Mouse (Mus musculus): ENCODE measurements at regions not wholly inside any gene's neighbourhood (a gene's known extent, or its start where the extent isn't known, plus 50 kb on each side); places are given as distances from the start of the nearest gene placed in this dataset.

- H3K4me2 ChIP-seq (ENCODE audit: low read length) = no peak overlapping the region
- no peaks in the 10 kb centered on the region for H3K4me1 ChIP-seq (ENCODE audit: control insufficient read depth in 2 of 2, insufficient read depth in 2 of 2, low read length in 2 of 2)
- 51% methylated on average over 2 of the region's 2 CpGs for WGBS
- no peaks in the 10 kb centered on the region for H3K27me3 ChIP-seq (ENCODE audit: control insufficient read depth, insufficient read depth, low read length)
- H3K9me3 ChIP-seq (ENCODE audit: control insufficient read depth, low read length) = no peaks in the 10 kb centered on the region
- H3K27ac ChIP-seq (replicated peaks in 1 of 2; ENCODE audit: control insufficient read depth in 1 of 2, insufficient read depth in 1 of 2, low read depth in 2 of 2, low read length in 2 of 2) = no peak overlapping the region
- ATAC-seq (ENCODE audit: insufficient number of reproducible peaks, insufficient read depth, low FRiP score, low read depth) = no peak
- no peak overlapping the region for H3K9ac ChIP-seq (ENCODE audit: low read length)
- no peak overlapping the region for H3K4me3 ChIP-seq (ENCODE audit: control insufficient read depth in 1 of 2, insufficient read depth in 1 of 2, low read depth in 1 of 2, low read length in 2 of 2)
- no peaks in the 10 kb centered on the region for H3K36me3 ChIP-seq (ENCODE audit: control insufficient read depth, insufficient read depth, low read length)
These were observed 620.4 kb upstream of the Igfbp3 start for GRCm38 (mm10) chr11:7834151-7834550.

- Histone ChIP-seq H3K9me3 (ENCODE audit: control insufficient read depth, low read length) (no peaks in the 10 kb centered on the region), H3K4me1 (ENCODE audit: control insufficient read depth in 2 of 2, insufficient read depth in 2 of 2, low read length in 2 of 2) (no peaks in the 10 kb centered on the region; a peak in 1 of 4 replicates), H3K27ac (replicated peaks in 1 of 2; ENCODE audit: control insufficient read depth in 1 of 2, insufficient read depth in 1 of 2, low read depth in 2 of 2, low read length in 2 of 2) (no peak overlapping the region), H3K9ac (ENCODE audit: low read length) (no peak overlapping the region), H3K27me3 (ENCODE audit: control insufficient read depth, insufficient read depth, low read length) (no peaks in the 10 kb centered on the region), H3K4me3 (ENCODE audit: control insufficient read depth in 1 of 2, insufficient read depth in 1 of 2, low read depth in 1 of 2, low read length in 2 of 2) (no peak overlapping the region), H3K4me2 (ENCODE audit: low read length) (no peak overlapping the region), H3K36me3 (ENCODE audit: control insufficient read depth, insufficient read depth, low read length) (no peaks in the 10 kb centered on the region)
- 39% methylated on average over 8 of the region's 8 CpGs for WGBS
- ATAC-seq (ENCODE audit: insufficient number of reproducible peaks, insufficient read depth, low FRiP score, low read depth) = no peak
These were observed 618.7 kb upstream of the Igfbp3 start for GRCm38 (mm10) chr11:7832376-7832775.

GRCm38 (mm10) chr11:7829770-7830169 lies 616.0 kb upstream of the Igfbp3 start:
- ATAC-seq (ENCODE audit: insufficient number of reproducible peaks, insufficient read depth, low FRiP score, low read depth) = no peak
- Histone ChIP-seq H3K9ac (ENCODE audit: low read length) (no peak overlapping the region), H3K9me3 (ENCODE audit: control insufficient read depth, low read length) (no peaks in the 10 kb centered on the region), H3K27me3 (ENCODE audit: control insufficient read depth, insufficient read depth, low read length) (no peaks in the 10 kb centered on the region), H3K4me3 (ENCODE audit: control insufficient read depth in 1 of 2, insufficient read depth in 1 of 2, low read depth in 1 of 2, low read length in 2 of 2) (no peak overlapping the region), H3K4me1 (ENCODE audit: control insufficient read depth in 2 of 2, insufficient read depth in 2 of 2, low read length in 2 of 2) (no peaks in the 10 kb centered on the region; a peak in 1 of 4 replicates), H3K4me2 (ENCODE audit: low read length) (no peak overlapping the region), H3K36me3 (ENCODE audit: control insufficient read depth, insufficient read depth, low read length) (no peaks in the 10 kb centered on the region), H3K27ac (replicated peaks in 1 of 2; ENCODE audit: control insufficient read depth in 1 of 2, insufficient read depth in 1 of 2, low read depth in 2 of 2, low read length in 2 of 2) (no peak overlapping the region)
- WGBS = 49% methylated on average over 1 of the region's 1 CpGs

- Histone ChIP-seq H3K4me2 (ENCODE audit: low read length) (no peak overlapping the region), H3K9me3 (ENCODE audit: control insufficient read depth, low read length) (no peaks in the 10 kb centered on the region), H3K4me1 (ENCODE audit: control insufficient read depth in 2 of 2, insufficient read depth in 2 of 2, low read length in 2 of 2) (no peaks in the 10 kb centered on the region; a peak in 1 of 4 replicates), H3K27ac (replicated peaks in 1 of 2; ENCODE audit: control insufficient read depth in 1 of 2, insufficient read depth in 1 of 2, low read depth in 2 of 2, low read length in 2 of 2) (no peak overlapping the region), H3K27me3 (ENCODE audit: control insufficient read depth, insufficient read depth, low read length) (no peaks in the 10 kb centered on the region), H3K36me3 (ENCODE audit: control insufficient read depth, insufficient read depth, low read length) (no peaks in the 10 kb centered on the region), H3K9ac (ENCODE audit: low read length) (no peak overlapping the region), H3K4me3 (ENCODE audit: control insufficient read depth in 1 of 2, insufficient read depth in 1 of 2, low read depth in 1 of 2, low read length in 2 of 2) (no peak overlapping the region)
- 49% methylated on average over 4 of the region's 4 CpGs for WGBS
- ATAC-seq (ENCODE audit: insufficient number of reproducible peaks, insufficient read depth, low FRiP score, low read depth) = no peak
These were observed 614.3 kb upstream of the Igfbp3 start for GRCm38 (mm10) chr11:7828001-7828400.

GRCm38 (mm10) chr11:7827402-7827801 lies 613.7 kb upstream of the Igfbp3 start:
- Histone ChIP-seq H3K4me1 (ENCODE audit: control insufficient read depth in 2 of 2, insufficient read depth in 2 of 2, low read length in 2 of 2) (no peaks in the 10 kb centered on the region; a peak in 1 of 4 replicates), H3K9me3 (ENCODE audit: control insufficient read depth, low read length) (no peaks in the 10 kb centered on the region), H3K4me2 (ENCODE audit: low read length) (no peak overlapping the region), H3K27ac (replicated peaks in 1 of 2; ENCODE audit: control insufficient read depth in 1 of 2, insufficient read depth in 1 of 2, low read depth in 2 of 2, low read length in 2 of 2) (no peak overlapping the region), H3K4me3 (ENCODE audit: control insufficient read depth in 1 of 2, insufficient read depth in 1 of 2, low read depth in 1 of 2, low read length in 2 of 2) (no peak overlapping the region), H3K36me3 (ENCODE audit: control insufficient read depth, insufficient read depth, low read length) (no peaks in the 10 kb centered on the region), H3K27me3 (ENCODE audit: control insufficient read depth, insufficient read depth, low read length) (no peaks in the 10 kb centered on the region), H3K9ac (ENCODE audit: low read length) (no peak overlapping the region)
- no peak for ATAC-seq (ENCODE audit: insufficient number of reproducible peaks, insufficient read depth, low FRiP score, low read depth)
- 44% methylated on average over 1 of the region's 1 CpGs for WGBS

- no peak overlapping the region for H3K9ac ChIP-seq (ENCODE audit: low read length)
- no peak overlapping the region for H3K27ac ChIP-seq (replicated peaks in 1 of 2; ENCODE audit: control insufficient read depth in 1 of 2, insufficient read depth in 1 of 2, low read depth in 2 of 2, low read length in 2 of 2)
- WGBS = 73% methylated on average over 5 of the region's 5 CpGs
- H3K36me3 ChIP-seq (ENCODE audit: control insufficient read depth, insufficient read depth, low read length) = no peaks in the 10 kb centered on the region
- no peak overlapping the region for H3K4me2 ChIP-seq (ENCODE audit: low read length)
- no peaks in the 10 kb centered on the region for H3K4me1 ChIP-seq (ENCODE audit: control insufficient read depth in 2 of 2, insufficient read depth in 2 of 2, low read length in 2 of 2)
- no peak for ATAC-seq (ENCODE audit: insufficient number of reproducible peaks, insufficient read depth, low FRiP score, low read depth)
- no peaks in the 10 kb centered on the region for H3K9me3 ChIP-seq (ENCODE audit: control insufficient read depth, low read length)
- no peak overlapping the region for H3K4me3 ChIP-seq (ENCODE audit: control insufficient read depth in 1 of 2, insufficient read depth in 1 of 2, low read depth in 1 of 2, low read length in 2 of 2)
- no peaks in the 10 kb centered on the region for H3K27me3 ChIP-seq (ENCODE audit: control insufficient read depth, insufficient read depth, low read length)
These were observed 602.0 kb upstream of the Igfbp3 start for GRCm38 (mm10) chr11:7815750-7816149.

GRCm38 (mm10) chr11:7814556-7814955 lies 600.8 kb upstream of the Igfbp3 start:
- no peak for ATAC-seq (ENCODE audit: insufficient number of reproducible peaks, insufficient read depth, low FRiP score, low read depth)
- Histone ChIP-seq H3K36me3 (ENCODE audit: control insufficient read depth, insufficient read depth, low read length) (no peaks in the 10 kb centered on the region), H3K4me3 (ENCODE audit: control insufficient read depth in 1 of 2, insufficient read depth in 1 of 2, low read depth in 1 of 2, low read length in 2 of 2) (no peak overlapping the region), H3K4me2 (ENCODE audit: low read length) (no peak overlapping the region), H3K27ac (replicated peaks in 1 of 2; ENCODE audit: control insufficient read depth in 1 of 2, insufficient read depth in 1 of 2, low read depth in 2 of 2, low read length in 2 of 2) (no peak overlapping the region), H3K9ac (ENCODE audit: low read length) (no peak overlapping the region), H3K4me1 (ENCODE audit: control insufficient read depth in 2 of 2, insufficient read depth in 2 of 2, low read length in 2 of 2) (no peaks in the 10 kb centered on the region), H3K27me3 (ENCODE audit: control insufficient read depth, insufficient read depth, low read length) (no peaks in the 10 kb centered on the region), H3K9me3 (ENCODE audit: control insufficient read depth, low read length) (no peaks in the 10 kb centered on the region)
- 77% methylated on average over 2 of the region's 2 CpGs for WGBS

- Histone ChIP-seq H3K9me3 (ENCODE audit: control insufficient read depth, low read length) (no peaks in the 10 kb centered on the region), H3K27ac (replicated peaks in 1 of 2; ENCODE audit: control insufficient read depth in 1 of 2, insufficient read depth in 1 of 2, low read depth in 2 of 2, low read length in 2 of 2) (no peak overlapping the region), H3K36me3 (ENCODE audit: control insufficient read depth, insufficient read depth, low read length) (no peaks in the 10 kb centered on the region), H3K4me1 (ENCODE audit: control insufficient read depth in 2 of 2, insufficient read depth in 2 of 2, low read length in 2 of 2) (no peaks in the 10 kb centered on the region), H3K27me3 (ENCODE audit: control insufficient read depth, insufficient read depth, low read length) (no peaks in the 10 kb centered on the region), H3K9ac (ENCODE audit: low read length) (no peak overlapping the region), H3K4me3 (ENCODE audit: control insufficient read depth in 1 of 2, insufficient read depth in 1 of 2, low read depth in 1 of 2, low read length in 2 of 2) (no peak overlapping the region), H3K4me2 (ENCODE audit: low read length) (no peak overlapping the region)
- 66% methylated on average over 2 of the region's 2 CpGs for WGBS
- no peak for ATAC-seq (ENCODE audit: insufficient number of reproducible peaks, insufficient read depth, low FRiP score, low read depth)
These were observed 598.7 kb upstream of the Igfbp3 start for GRCm38 (mm10) chr11:7812436-7812835.

Measured in heart, embryonic 14.5 days (tissue).